Mouse (Mus musculus): Measurements from ENCODE around the gene Rasl11b.

Rasl11b gene

DNA sequence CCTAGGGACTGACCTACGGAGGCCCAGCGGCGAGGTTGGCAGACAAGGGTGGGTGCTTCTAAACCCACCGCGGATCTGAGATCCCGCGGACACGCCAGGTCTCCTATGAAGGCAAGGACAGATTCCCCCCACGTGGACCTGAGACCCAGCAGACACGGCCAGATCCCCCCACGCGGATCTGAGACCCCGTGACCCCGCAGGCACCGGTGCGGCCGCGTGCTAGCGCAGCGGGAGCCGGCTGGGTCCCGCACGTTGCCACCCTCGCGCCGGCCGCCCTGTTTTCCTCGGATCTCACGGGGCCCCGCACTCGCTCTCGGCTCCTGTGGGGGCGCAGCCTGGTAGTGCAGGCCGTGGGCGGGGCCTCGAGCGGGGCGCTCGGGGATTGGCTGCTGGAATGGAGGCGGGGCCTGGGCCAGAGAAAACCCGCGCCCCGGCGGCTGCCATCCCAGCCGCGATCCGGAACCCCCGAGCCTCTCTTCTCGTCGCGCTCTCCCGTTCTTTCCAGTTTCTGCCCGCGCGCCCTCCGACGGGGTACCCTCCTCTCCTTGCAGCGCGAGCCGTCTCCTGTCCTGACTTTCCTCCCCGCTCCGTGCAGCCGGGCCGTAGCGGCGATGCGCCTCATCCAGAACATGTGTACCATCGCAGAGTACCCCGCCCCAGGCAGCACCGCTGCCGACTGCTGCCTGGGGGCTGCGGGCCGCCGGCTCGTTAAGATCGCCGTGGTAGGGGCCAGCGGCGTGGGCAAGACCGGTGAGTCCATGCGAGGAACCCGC is at the start of gene Rasl11b:
Rasl11b (plus strand) TSS at position 446 of the 773 bp plus-strand sequence.
- peak; percentile 62 for DNase-seq (ENCODE audit: low spot score)

- no peak for DNase-seq (ENCODE audit: low spot score)
These were observed 47.5 kb upstream of the Rasl11b start for GRCm38 (mm10) chr5:74147631-74148030.

DNA sequence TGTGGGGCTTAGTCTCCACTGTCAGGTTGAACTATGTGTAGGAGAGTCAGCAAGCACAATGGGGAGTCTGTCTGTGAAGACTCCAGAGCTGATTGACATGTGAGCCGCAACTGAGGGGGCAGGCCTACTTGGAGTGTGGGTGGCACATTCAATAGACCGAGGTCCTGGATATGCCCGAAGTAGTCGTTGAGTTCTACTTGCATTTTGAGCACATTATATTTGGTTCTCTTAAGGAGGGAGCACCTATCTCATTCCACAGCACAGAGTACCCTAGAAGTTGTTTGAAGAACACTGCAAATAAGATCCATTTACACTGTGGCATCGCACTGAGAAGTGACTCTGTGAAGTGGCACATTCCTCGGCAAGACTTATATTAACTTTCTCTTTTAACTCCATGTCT is 45.1 kb upstream of the Rasl11b start:
- DNase-seq (ENCODE audit: low spot score) = no peak

GRCm38 (mm10) chr5:74151774-74152173 is 43.3 kb upstream of the Rasl11b start:
- no peak for DNase-seq (ENCODE audit: low spot score)

DNA sequence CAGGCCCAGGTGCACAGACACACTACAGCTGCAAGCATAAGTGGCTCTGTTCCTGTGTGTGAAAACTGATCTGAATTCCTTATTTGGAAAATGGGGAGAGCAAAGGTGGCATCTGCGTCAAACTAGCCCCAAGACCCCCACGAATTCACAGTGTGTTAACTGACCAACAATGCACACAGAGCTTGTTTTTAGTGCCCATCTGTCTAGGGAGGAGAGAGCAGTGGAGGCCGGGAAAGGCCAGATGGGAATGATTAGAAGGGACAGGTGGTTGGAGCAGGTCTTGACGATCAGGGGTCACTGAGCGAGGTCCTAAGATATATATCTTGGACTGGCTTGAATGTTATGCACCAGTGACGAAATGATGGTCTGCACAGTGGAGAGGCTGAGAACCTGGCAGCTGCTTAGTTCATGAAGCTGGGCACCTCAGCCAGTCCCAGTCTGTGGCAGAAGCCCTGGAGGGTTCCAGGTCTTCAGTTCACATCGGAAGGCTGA is 39.2 kb upstream of the Rasl11b start:
- DNase-seq (ENCODE audit: low spot score) = no peak

DNA sequence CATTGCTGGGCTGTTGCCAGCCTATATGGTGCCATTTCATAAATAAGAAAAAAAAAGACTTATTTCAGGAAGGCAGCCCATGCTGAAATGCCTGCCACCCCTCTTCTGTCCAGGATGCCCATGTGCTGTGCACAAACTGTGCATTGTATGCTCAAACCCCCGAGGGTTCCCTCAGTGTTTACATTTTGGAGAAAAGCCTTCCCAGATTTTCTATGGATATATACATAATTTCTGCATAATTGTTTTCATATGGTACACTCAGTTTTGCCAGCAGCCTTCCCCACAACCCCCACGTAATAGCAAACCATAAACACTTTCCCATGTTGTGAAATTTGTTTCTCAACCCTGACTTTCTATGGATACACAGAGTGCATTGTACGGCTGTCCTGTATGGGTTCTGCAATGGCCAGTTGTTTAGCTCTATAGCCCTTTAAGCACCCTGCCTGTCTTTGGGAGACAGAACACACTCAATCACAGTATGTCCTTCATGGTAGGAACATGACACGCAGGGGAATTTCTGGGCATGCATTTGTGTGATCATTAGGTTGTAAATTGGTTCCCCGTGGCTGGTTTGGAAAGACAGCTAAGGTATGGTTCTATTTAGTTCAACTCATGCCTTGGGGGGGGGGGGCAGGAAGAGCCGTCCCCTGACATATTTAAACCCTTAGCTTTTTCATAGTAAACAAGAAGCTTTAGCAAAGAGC is 36.0 kb upstream of the Rasl11b start:
- no peak for DNase-seq (ENCODE audit: low spot score)

DNA sequence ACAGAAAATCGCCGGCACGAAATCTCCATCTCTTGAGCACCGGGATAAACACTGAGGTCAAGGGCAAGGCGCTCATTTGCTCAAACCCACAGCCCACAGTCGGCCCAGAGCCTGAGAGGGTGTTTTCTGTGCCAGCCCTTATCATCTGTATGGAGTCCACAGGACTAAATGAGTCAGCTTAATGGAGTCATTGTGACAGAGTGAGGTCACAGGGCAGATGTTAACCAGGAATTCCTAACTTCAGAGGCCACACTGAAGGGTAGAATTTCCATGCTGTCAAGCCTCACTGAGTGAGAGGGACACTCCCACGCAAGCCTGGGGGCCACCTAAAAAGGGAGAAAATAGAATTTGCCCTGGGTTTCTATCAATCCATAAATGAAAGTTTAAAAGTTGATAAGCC is 35.2 kb upstream of the Rasl11b start:
- no peak for DNase-seq (ENCODE audit: low spot score)

GRCm38 (mm10) chr5:74160349-74160748 is 34.7 kb upstream of the Rasl11b start:
- DNase-seq (ENCODE audit: low spot score) = no peak

GRCm38 (mm10) chr5:74161297-74161926 is 33.7 kb upstream of the Rasl11b start:
- DNase-seq (ENCODE audit: low spot score) = no peak

DNA sequence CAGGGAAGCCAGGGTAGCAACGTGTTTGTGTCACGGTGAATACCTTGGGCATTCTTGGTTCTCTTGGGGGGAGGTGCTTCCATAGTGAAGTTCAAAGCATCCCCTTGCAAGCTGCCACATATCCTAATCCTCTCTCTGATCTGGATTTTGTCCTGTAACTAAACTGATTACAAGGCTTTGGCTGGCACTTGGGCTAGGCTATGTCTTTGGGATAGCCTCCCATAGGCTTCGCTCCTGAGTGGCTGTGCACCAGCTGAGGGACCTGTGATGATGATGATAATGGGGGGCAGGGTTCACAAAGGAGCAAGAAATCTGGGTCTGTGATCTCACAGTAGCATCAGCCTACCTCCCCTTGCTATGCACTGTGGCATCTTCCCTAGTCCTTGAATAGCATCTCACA is 33.1 kb upstream of the Rasl11b start:
- no peak for DNase-seq (ENCODE audit: low spot score)

GRCm38 (mm10) chr5:74163141-74163540 is 31.9 kb upstream of the Rasl11b start:
- DNase-seq (ENCODE audit: low spot score) = no peak

DNA sequence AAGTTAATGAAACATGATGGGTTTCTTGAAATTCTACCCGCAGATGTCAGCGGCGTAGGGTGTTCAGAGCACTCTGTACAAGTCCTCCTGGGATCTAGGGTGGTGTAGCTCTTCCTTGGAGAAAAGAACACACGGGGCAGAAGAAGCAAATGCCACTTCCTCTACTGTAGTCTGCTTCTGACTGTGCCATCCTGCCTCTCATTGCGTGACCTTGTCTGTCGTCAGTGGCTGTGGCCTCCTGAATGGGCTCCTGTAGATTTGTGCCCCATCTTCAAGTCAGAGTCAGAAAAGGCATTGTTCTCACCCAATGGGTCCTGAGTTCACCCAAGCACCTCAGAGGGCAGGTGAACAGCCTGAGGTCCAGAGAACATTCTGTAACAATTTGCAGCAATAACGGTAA is 30.5 kb upstream of the Rasl11b start:
- no peak for DNase-seq (ENCODE audit: low spot score)

DNA sequence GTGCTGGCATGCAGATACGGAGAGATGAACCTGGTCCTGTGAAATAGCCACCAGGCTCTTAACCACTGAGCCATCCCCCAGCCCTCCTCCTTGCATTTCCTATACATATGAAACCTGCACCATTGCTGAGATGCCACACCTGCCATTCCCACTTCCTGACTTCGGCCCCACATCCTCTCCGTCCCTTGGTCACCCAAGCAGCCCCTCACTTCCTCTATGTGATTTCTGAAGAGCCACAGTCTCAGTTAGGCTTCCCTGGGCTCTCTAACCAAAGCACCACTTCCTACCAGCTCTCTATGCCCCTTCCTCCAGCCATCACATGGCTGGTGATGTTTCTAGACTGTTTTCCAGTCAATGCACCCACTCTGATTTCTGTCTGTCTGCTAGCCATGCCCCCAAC is 28.4 kb upstream of the Rasl11b start:
- DNase-seq (ENCODE audit: low spot score) = no peak

- no peak for DNase-seq (ENCODE audit: low spot score)
These were observed 27.0 kb upstream of the Rasl11b start for GRCm38 (mm10) chr5:74168085-74168484.

GRCm38 (mm10) chr5:74171768-74172167 is 23.3 kb upstream of the Rasl11b start:
- DNase-seq (ENCODE audit: low spot score) = no peak

DNA sequence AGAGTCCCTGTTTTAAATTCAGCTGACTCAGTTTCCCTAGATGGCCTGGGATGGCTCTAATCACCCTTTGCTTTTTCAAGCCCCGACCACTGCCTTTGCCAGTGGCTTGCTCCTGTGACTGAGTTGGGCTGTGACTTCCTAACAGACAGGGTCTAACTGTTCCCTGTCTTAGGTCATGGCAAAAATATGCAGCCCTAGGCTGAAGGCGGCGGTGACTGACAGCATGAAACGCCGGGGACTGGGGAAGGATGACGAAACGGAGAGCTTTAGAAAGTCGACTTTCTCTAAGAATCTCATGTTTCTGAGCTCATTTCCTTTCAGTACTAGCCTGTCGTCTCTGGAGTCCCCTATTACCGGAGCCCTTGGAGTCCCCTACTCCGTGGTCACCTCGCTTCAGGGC is 22.9 kb upstream of the Rasl11b start:
- no peak for DNase-seq (ENCODE audit: low spot score)

GRCm38 (mm10) chr5:74173162-74173844 is 21.8 kb upstream of the Rasl11b start:
- no peak for DNase-seq (ENCODE audit: low spot score)

DNA sequence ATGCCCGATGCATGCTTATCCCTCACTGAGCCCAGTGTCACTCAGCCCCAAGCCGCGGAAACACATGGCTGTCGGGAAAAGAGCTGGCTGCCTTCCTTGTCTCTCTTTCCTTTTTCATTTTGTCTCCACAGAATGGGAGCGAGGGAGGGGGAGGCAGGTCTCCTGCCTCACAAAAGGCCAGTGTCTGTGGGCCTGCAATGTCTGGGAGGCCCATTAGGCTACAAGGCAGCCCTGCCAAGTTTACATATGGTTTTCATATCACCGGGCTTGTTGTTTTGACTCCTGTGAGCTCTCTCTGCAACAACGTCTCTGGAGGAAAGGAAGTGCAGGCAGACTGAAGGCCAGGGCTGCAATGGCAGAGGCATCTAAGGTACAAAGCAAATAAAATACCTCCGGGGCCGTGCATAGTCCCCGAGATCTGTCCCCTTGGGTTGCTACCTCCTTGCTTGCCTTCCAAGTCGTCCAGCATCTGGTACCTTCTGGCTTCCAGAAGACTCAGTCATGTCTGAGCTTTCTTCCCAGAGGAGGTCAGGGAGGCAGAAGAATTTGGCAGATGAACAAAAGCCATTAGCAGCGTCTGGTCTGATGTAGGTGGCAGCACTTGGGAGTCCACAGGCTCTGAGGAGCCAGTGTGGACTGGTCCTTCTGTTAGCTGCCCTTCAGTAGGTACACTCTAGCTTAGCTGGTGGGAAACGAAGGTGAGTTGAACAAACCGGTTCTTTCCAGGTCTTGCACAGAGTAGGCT is 19.4 kb upstream of the Rasl11b start:
- no peak for DNase-seq (ENCODE audit: low spot score)

- DNase-seq (ENCODE audit: low spot score) = no peak
These were observed 14.9 kb upstream of the Rasl11b start for GRCm38 (mm10) chr5:74180216-74180615.

GRCm38 (mm10) chr5:74183118-74183517 is 12.0 kb upstream of the Rasl11b start:
- DNase-seq (ENCODE audit: low spot score) = no peak

DNA sequence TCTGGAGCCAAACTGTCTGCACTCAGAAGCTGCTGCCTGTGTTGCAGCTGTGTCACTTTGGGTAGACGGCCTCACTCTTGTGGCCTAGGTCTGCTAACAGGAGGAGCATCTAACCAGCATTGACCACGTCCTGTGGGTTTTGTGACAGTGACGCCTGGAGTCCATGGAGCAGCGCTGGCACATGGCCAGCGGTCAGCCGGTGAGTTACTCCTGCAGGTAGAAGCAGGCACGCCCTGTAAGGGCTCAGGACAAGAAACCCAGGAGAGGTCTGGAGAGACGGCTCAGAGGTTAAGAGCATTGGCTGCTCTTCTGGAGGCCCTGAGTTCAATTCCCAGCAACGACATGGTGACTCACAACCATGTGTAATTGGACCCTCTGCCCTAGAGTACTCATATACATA is 10.5 kb upstream of the Rasl11b start:
- DNase-seq (ENCODE audit: low spot score) = no peak

DNA sequence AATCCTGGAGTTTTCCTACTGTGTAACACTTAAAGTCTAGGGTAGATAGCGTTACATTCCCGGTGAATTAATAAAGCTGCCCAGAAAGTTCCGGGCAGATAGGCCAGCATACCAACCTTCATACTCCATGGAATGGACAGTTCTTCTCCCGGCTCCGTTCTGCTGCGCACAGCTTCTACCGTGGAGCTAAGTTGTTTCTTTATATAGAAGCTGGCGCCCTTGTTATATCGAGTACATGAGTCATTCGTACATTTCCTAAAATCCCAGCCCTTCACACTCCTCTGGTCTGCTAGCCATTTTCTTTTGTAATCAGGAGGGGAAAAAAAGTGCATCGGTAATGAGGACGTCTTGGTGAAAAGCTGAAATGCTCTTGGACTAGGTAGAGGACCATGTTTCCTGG is 7.0 kb upstream of the Rasl11b start:
- DNase-seq (ENCODE audit: low spot score) = no peak
